Mouse (Mus musculus): Measurements from ENCODE around the gene Ifi205.
"Not testable (repeated sequence)": the region's sequence is repeated elsewhere in the genome, so short reads cannot be mapped to it uniquely, and the experiment has no call there.

DNA sequence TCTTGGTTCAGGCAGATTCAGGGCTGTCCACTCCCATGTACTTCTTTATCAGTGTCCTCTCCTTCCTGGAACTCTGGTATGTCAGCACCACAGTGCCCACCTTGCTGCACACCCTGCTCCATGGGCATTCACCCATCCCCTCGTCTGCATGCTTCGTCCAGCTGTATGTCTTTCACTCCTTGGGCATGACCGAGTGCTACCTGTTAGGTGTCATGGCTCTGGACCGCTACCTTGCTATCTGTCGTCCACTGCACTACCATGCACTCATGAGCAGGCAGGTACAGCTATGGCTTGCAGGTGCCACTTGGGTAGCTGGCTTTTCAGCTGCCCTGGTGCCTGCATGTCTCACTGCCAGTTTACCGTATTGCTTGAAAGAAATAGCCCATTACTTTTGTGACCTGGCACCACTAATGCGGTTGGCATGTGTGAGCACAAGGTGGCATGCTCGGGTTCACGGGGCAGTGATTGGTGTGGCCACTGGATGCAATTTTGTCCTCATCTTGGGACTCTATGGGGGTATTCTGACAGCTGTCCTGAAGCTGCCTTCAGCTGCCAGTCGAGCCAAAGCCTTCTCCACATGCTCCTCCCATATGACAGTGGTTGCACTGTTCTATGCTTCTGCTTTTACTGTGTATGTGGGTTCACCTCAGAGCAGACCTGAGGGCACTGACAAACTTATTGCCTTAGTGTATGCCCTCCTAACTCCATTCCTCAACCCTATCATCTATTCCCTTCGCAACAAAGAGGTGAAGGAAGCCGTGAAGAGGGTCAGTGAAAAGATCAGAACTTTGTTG lies 10.7 kb upstream of the Ifi205 start:
- TF ChIP-seq POLR2A (IDR thresholded peaks at IDR 0.05; ENCODE audit: borderline replicate concordance, insufficient read depth, low read length); CTCF (IDR thresholded peaks at IDR 0.05; ENCODE audit: borderline replicate concordance, insufficient read depth, low read depth, low read length): not testable (repeated sequence)
